Mouse (Mus musculus) heart, embryonic 16.5 days (tissue): Measurements from ENCODE around the gene Prkch. TPM values are rescaled to one million over a fixed set of nuclear protein-coding genes. Genes with fewer than 3 reads are reported as not detected.

Experiments
- ATAC-seq: fragments of 200-750 bp; cut with Nextera tagmentation; replicated peaks from 2 replicates; pipeline ENCODE4 v1.8.0; 2017; ENCODE audit warnings: moderate number of reproducible peaks; ENCODE audit not compliant: insufficient read depth, low FRiP score; ENCODE audit errors: extremely low read depth
- H3K27ac ChIP-seq: fragments of 300-500 bp; sonication (generic); 2 replicates; pipeline ENCODE4 v1.5.1; 2014; ENCODE audit warnings: mild to moderate bottlenecking, low read length, control low read depth, moderate library complexity
- H3K27me3 ChIP-seq: fragments of 300-500 bp; sonication (generic); 2 replicates; pipeline ENCODE4 v1.6.1; 2014; ENCODE audit warnings: low read length, mixed read lengths; ENCODE audit not compliant: control insufficient read depth, insufficient read depth
- H3K36me3 ChIP-seq: fragments of 300-500 bp; sonication (generic); 2 replicates; pipeline ENCODE4 v1.6.1; 2014; ENCODE audit not compliant: control insufficient read depth, insufficient read depth
- H3K4me1 ChIP-seq: fragments of 300-500 bp; sonication (generic); 2 replicates; pipeline ENCODE4 v1.6.1; 2014; ENCODE audit warnings: low read length, mixed read lengths; ENCODE audit not compliant: control insufficient read depth, insufficient read depth
- H3K4me2 ChIP-seq: fragments of 300-500 bp; sonication (generic); 2 replicates; pipeline ENCODE4 v1.6.1; 2014; ENCODE audit warnings: low read depth, mild to moderate bottlenecking, control low read depth, low read length
- H3K4me3 ChIP-seq: fragments of 300-500 bp; sonication (generic); 2 replicates; pipeline ENCODE4 v1.5.1; 2014; ENCODE audit warnings: mild to moderate bottlenecking, control low read depth, low read length
- H3K9ac ChIP-seq: fragments of 300-500 bp; sonication (generic); 2 replicates; pipeline ENCODE4 v1.6.1; 2014; ENCODE audit warnings: low read length, control low read depth
- H3K9me3 ChIP-seq: fragments of 300-500 bp; sonication (generic); replicated peaks from 2 replicates; pipeline ENCODE4 v1.6.1; 2016; ENCODE audit warnings: low read length; ENCODE audit not compliant: control insufficient read depth
- WGBS: fragments of 180-500 bp; shearing (Covaris S2); extraction: QIAGEN DNeasy Blood & Tissue Kit; methylation state at CpG from one replicate; pipeline ENCODE4 v1.1.7; 2014; 5-methylcytosine and 5-hydroxymethylcytosine counted together
- polyA plus RNA-seq: library from polyadenylated mRNA; unstranded; fragments of >200 nt; fragmentation: Nextera tagmentation; extraction: Ambion mirVana; gene quantifications from 2 replicates; pipeline ENCODE4 v1.2.1, GENCODE M21; 2015

Gene Prkch
- polyA plus RNA-seq, 1 experiment from 2014 or later, result 15.2 TPM

- peaks cover 27% of the 10 kb centered on the region for H3K4me1 ChIP-seq
- H3K36me3 ChIP-seq, result no peaks in the 10 kb centered on the region
- no peak overlapping the region for H3K27ac ChIP-seq
- H3K4me2 ChIP-seq, result no peak overlapping the region
- no peak for ATAC-seq
- 80% methylated on average over 9 of the region's 9 CpGs for WGBS
- H3K4me3 ChIP-seq, result no peak overlapping the region
- H3K9me3 ChIP-seq, result no peaks in the 10 kb centered on the region; the same call in 1 of the 2 replicates
- H3K9ac ChIP-seq, result no peak overlapping the region
- no peaks in the 10 kb centered on the region for H3K27me3 ChIP-seq
Measured at GRCm38 (mm10) chr12:73725825-73726604, 141.4 kb downstream of the Prkch start.

GRCm38 (mm10) chr12:73727046-73727445, 142.4 kb downstream of the Prkch start:
- Histone ChIP-seq H3K4me1 (peaks cover 22% of the 10 kb centered on the region), H3K9ac (no peak overlapping the region), H3K27me3 (no peaks in the 10 kb centered on the region), H3K9me3 (no peaks in the 10 kb centered on the region; the same call in 1 of the 2 replicates), H3K36me3 (no peaks in the 10 kb centered on the region), H3K27ac (no peak overlapping the region), H3K4me2 (no peak overlapping the region), H3K4me3 (no peak overlapping the region)
- 89% methylated on average over 1 of the region's 1 CpGs for WGBS
- no peak for ATAC-seq

- Histone ChIP-seq H3K9ac (no peak overlapping the region), H3K27me3 (no peaks in the 10 kb centered on the region), H3K36me3 (no peaks in the 10 kb centered on the region), H3K9me3 (no peaks in the 10 kb centered on the region), H3K4me2 (no peak overlapping the region), H3K4me1 (peaks cover 20% of the 10 kb centered on the region), H3K4me3 (no peak overlapping the region), H3K27ac (no peak overlapping the region)
- ATAC-seq, result no peak
- 74% methylated on average over 4 of the region's 4 CpGs for WGBS
Measured at GRCm38 (mm10) chr12:73730603-73731002, 146.0 kb downstream of the Prkch start.

GRCm38 (mm10) chr12:73731093-73731492, 146.5 kb downstream of the Prkch start:
- WGBS, result 92% methylated on average over 5 of the region's 5 CpGs
- Histone ChIP-seq H3K27me3 (no peaks in the 10 kb centered on the region), H3K9me3 (no peaks in the 10 kb centered on the region), H3K4me3 (no peak overlapping the region), H3K4me2 (no peak overlapping the region), H3K9ac (no peak overlapping the region), H3K27ac (no peak overlapping the region), H3K36me3 (no peaks in the 10 kb centered on the region), H3K4me1 (peaks cover 20% of the 10 kb centered on the region)
- ATAC-seq, result no peak

DNA sequence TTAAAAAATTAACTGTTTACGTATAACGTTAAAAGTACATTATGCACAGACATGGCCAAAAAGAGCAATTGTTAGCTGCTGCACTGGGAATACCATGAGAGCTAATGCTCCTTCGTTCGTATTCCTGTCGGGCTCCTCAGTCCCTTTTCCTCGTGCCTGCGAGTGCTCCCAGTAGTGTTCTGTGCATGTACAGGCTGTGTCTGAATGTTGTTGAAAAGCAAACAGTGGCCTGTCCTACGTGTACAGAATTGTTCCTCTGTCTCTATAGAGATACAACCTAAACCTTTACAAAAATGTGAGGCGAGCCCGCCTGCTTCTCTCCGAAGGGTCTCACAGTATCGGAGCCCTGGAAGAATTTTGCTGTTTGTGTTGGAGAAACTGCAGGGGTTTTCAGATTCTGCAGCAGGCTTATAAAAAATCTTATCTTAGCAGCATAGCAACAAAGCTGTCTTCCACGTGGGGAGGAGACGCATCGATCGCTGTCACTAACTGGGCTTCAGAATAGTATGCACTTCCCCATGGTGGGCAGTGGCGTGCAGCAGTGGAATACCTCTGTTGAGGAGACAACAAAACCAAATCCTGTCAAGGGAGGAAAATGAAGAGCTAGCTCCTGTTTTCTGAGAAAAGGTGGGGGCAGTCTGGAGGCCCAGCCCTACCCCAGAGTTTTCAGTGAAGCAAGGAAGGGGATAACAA, 147.4 kb downstream of the Prkch start:
- no peak for ATAC-seq
- Histone ChIP-seq H3K27ac (no peak overlapping the region; the same call in 1 of the 2 replicates), H3K36me3 (no peaks in the 10 kb centered on the region), H3K9ac (no peak overlapping the region), H3K4me2 (no peak overlapping the region), H3K4me3 (no peak overlapping the region), H3K9me3 (no peaks in the 10 kb centered on the region), H3K27me3 (no peaks in the 10 kb centered on the region), H3K4me1 (peaks cover 20% of the 10 kb centered on the region)
- 50% methylated on average over 17 of the region's 17 CpGs for WGBS

DNA sequence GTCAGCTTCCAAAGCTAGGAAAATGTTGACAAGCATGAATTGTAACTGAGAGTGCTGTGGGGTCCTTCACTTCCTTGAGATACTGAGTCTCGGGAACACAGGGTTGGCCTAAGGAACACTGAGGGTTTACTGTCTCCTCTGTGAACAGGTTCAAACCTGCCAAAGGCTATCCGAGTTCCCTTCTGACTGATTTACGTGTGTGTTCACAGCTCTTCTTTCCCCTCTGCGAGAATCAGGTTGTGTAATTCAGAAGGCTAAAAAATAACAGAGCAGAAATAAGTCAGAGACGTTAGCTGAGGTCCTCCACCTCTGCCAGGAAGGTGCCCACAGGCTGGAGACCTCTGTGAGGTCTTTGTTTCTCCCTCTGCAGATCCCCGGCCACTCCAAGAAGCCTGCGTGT, 148.3 kb downstream of the Prkch start:
- Histone ChIP-seq H3K4me1 (peaks cover 20% of the 10 kb centered on the region), H3K27me3 (no peaks in the 10 kb centered on the region), H3K9me3 (no peaks in the 10 kb centered on the region), H3K9ac (no peak overlapping the region), H3K36me3 (no peaks in the 10 kb centered on the region), H3K4me3 (no peak overlapping the region), H3K27ac (peak overlapping the region; percentile 0; the same call in 1 of the 2 replicates), H3K4me2 (no peak overlapping the region)
- ATAC-seq, result no peak
- WGBS, result 72% methylated on average over 7 of the region's 7 CpGs

DNA sequence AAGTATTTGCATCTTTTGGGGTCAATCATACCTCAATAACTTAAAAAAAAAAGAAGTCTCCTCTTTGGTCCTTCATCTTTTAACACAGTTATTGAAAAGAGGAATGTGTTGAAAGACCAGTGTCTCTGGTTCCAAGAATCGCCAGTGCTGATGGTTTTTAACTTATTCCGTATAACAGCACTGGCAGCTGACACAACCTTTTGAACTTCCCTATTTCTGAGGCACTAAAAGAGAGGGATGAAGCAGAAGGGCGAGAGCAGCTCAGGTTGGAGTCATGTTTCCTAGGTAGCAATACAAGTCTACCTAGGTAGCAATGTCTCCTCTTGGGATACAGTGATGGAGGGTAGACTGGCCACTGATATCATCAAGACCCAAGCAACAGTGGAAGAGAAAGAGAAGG, 152.3 kb downstream of the Prkch start:
- no peak overlapping the region for H3K4me2 ChIP-seq
- peaks cover 13% of the 10 kb centered on the region for H3K4me1 ChIP-seq
- no peak for ATAC-seq
- H3K9ac ChIP-seq, result no peak overlapping the region
- H3K9me3 ChIP-seq, result no peaks in the 10 kb centered on the region
- no peaks in the 10 kb centered on the region for H3K36me3 ChIP-seq
- H3K4me3 ChIP-seq, result no peak overlapping the region
- WGBS, result 74% methylated on average over 3 of the region's 3 CpGs
- no peak overlapping the region for H3K27ac ChIP-seq
- H3K27me3 ChIP-seq, result no peaks in the 10 kb centered on the region

DNA sequence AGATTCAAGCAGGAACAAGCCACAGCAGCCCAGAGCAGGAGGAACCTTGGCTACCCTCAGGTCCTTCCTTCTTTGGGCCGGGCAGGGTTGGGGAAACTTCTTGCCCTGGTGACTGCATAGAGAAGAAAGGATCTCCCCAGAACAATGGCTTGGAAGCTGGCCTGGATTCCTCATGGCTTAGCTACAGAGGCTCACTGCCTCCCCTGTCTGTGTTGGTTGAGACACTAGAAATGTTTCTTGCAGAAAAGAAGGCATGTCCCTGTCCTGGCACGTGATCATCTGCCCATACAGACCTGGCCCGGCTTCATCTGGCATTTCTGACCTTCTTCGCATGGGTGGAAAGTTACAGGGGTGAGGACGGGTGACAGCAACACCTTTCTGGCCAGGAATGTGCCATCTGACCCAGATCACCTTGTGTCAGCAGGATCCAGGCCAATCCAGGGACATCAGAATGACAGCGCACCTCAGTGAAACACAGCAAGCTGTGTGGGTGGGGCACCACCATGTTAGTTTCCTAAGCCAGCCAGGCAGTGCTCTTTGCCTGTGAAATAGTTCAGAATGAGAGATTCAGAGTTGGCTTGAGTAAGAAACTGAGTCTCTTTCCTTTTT, 155.1 kb downstream of the Prkch start:
- 76% methylated on average over 6 of the region's 6 CpGs for WGBS
- no peaks in the 10 kb centered on the region for H3K9me3 ChIP-seq
- ATAC-seq, result no peak

GRCm38 (mm10) chr12:73742577-73742976, 158.0 kb downstream of the Prkch start:
- 31% methylated on average over 3 of the region's 3 CpGs for WGBS
- no peaks in the 10 kb centered on the region for H3K36me3 ChIP-seq
- no peak overlapping the region for H3K4me3 ChIP-seq
- ATAC-seq, result no peak
- H3K27me3 ChIP-seq, result no peaks in the 10 kb centered on the region
- H3K9me3 ChIP-seq, result no peaks in the 10 kb centered on the region
- H3K9ac ChIP-seq, result no peak overlapping the region
- H3K4me1 ChIP-seq, result peaks cover 13% of the 10 kb centered on the region
- H3K4me2 ChIP-seq, result no peak overlapping the region
- H3K27ac ChIP-seq, result no peak overlapping the region

More for the DNA sequence above, 155.1 kb downstream of the Prkch start:
- peaks cover 9% of the 10 kb centered on the region for H3K4me1 ChIP-seq
- H3K27me3 ChIP-seq, result no peaks in the 10 kb centered on the region
- H3K4me3 ChIP-seq, result no peak overlapping the region
- no peak overlapping the region for H3K27ac ChIP-seq
- no peaks in the 10 kb centered on the region for H3K36me3 ChIP-seq
- H3K4me2 ChIP-seq, result no peak overlapping the region
- no peak overlapping the region for H3K9ac ChIP-seq
